Comparison of ENCODE assay signal across 12 mouse cellular contexts in genomic region chr17:49282498-49282897, GRCm38 (mm10).
DNase-seq lines count a peak whose midpoint lies in the region; ATAC-seq and TF ChIP-seq lines count a peak whose summit lies in the region.
"Had no signal": no experiment of that assay in that cellular context is flagged by ENCODE, and none has a peak within 500 bp of the region (broad histone marks: within the 10 kb centered on the region; RNA-seq: fewer than 3 reads in every experiment).

No protein-coding gene starts in this region.

- H3K9ac ChIP-seq in intestine, postnatal 0 days (ENCODE audit: low read depth, low read length), result no peak overlapping the region
- H3K9ac ChIP-seq in intestine, embryonic 15.5 days, result no peak overlapping the region
- H3K9ac ChIP-seq: embryonic facial prominence, embryonic 13.5 days; limb, embryonic 13.5 days had no signal

- no peaks in the 10 kb centered on the region for H3K27me3 ChIP-seq in intestine, postnatal 0 days (replicated peaks; ENCODE audit: control insufficient read depth, insufficient read depth, low read length)
- H3K27me3 ChIP-seq in intestine, embryonic 15.5 days (replicated peaks), result no peaks in the 10 kb centered on the region
- H3K27me3 ChIP-seq in thymus, adult 2 months (ENCODE audit: control insufficient read depth, insufficient read depth, low read length), result no peaks in the 10 kb centered on the region
- H3K27me3 ChIP-seq: embryonic facial prominence, embryonic 13.5 days; limb, embryonic 13.5 days had no signal

- H3K4me1 ChIP-seq in intestine, postnatal 0 days (replicated peaks; ENCODE audit: control insufficient read depth, insufficient read depth, low read length), result no peaks in the 10 kb centered on the region
- peaks cover 4% of the 10 kb centered on the region; the same call in 1 of the 2 replicates for H3K4me1 ChIP-seq in intestine, embryonic 15.5 days (replicated peaks)
- no peaks in the 10 kb centered on the region for H3K4me1 ChIP-seq in thymus, adult 2 months (replicated peaks; ENCODE audit: control insufficient read depth, insufficient read depth, low read length)
- H3K4me1 ChIP-seq: embryonic facial prominence, embryonic 13.5 days had no signal

- H3K4me2 ChIP-seq in intestine, postnatal 0 days (replicated peaks; ENCODE audit: low read depth), result no peak overlapping the region
- no peak overlapping the region for H3K4me2 ChIP-seq in intestine, embryonic 15.5 days (replicated peaks)
- H3K4me2 ChIP-seq: embryonic facial prominence, embryonic 13.5 days; limb, embryonic 13.5 days had no signal

- 80% methylated on average over 10 of the region's 10 CpGs for WGBS in intestine, postnatal 0 days
- 85% methylated on average over 10 of the region's 10 CpGs for WGBS in intestine, embryonic 15.5 days
- WGBS in thymus, adult 2 months, result 86% methylated on average over 10 of the region's 10 CpGs

- H3K27ac ChIP-seq in intestine, postnatal 0 days (ENCODE audit: low read depth, low read length), result no peak overlapping the region
- no peak overlapping the region for H3K27ac ChIP-seq in intestine, embryonic 15.5 days
- H3K27ac ChIP-seq in thymus, adult 2 months (ENCODE audit: control insufficient read depth, insufficient read depth, low read length), result no peak overlapping the region
- H3K27ac ChIP-seq: embryonic facial prominence, embryonic 13.5 days; limb, embryonic 13.5 days had no signal

- peak; percentile 9 for DNase-seq in thymus, adult 2 months
- no peak for DNase-seq in thymus, postnatal 25 days
- DNase-seq in R1 (ENCODE audit: low read depth, low spot score), result peak; percentile 73
- peak; percentile 53 for DNase-seq in testis, postnatal 14 days (ENCODE audit: low spot score)
- no peak for DNase-seq in layer of hippocampus, postnatal 36 days
- DNase-seq: cerebellum, adult 18-20 months; gastrocnemius, postnatal 10 days; heart, postnatal 36 days had no signal

- H3K4me3 ChIP-seq in intestine, postnatal 0 days (ENCODE audit: low read depth, low read length), result no peak overlapping the region
- no peak overlapping the region for H3K4me3 ChIP-seq in intestine, embryonic 15.5 days (replicated peaks)
- H3K4me3 ChIP-seq in thymus, adult 2 months (ENCODE audit: control insufficient read depth, insufficient read depth, low read length), result no peak overlapping the region
- H3K4me3 ChIP-seq: embryonic facial prominence, embryonic 13.5 days; limb, embryonic 13.5 days had no signal

- H3K36me3 ChIP-seq in intestine, postnatal 0 days (ENCODE audit: control insufficient read depth, insufficient read depth), result no peaks in the 10 kb centered on the region
- H3K36me3 ChIP-seq in intestine, embryonic 15.5 days, result no peaks in the 10 kb centered on the region
- no peaks in the 10 kb centered on the region for H3K36me3 ChIP-seq in thymus, adult 2 months (ENCODE audit: control insufficient read depth, insufficient read depth, low read length)
- H3K36me3 ChIP-seq: embryonic facial prominence, embryonic 13.5 days; limb, embryonic 13.5 days had no signal

- ATAC-seq in intestine, postnatal 0 days, result no peak
- no peak for ATAC-seq in intestine, embryonic 15.5 days

- peak; percentile 62 for TF ChIP-seq CTCF in intestine, postnatal 0 days (IDR thresholded peaks at IDR 0.05; ENCODE audit: low read depth)
- no peak; the same call in 1 of the 2 replicates for TF ChIP-seq CTCF in thymus, adult 2 months (IDR thresholded peaks at IDR 0.05; ENCODE audit: borderline replicate concordance, control insufficient read depth, extremely low read depth, insufficient read depth, low read length, poor library complexity)

- 0 out of 2 replicates have a peak, but pooled peaks cover 4% of the 10 kb centered on the region for H3K9me3 ChIP-seq in intestine, postnatal 0 days (ENCODE audit: control insufficient read depth)
- no peaks in the 10 kb centered on the region for H3K9me3 ChIP-seq in intestine, embryonic 15.5 days
- H3K9me3 ChIP-seq: embryonic facial prominence, embryonic 13.5 days had no signal

- TF ChIP-seq POLR2A in thymus, adult 2 months (IDR thresholded peaks at IDR 0.05; ENCODE audit: control insufficient read depth, extremely low read depth, insufficient read depth, low read length, poor library complexity), result no peak

Comparison
In these comparisons a context has a peak if more than half of its experiments do, and no peak if none do; other contexts are left out.
1. DNase-seq: peak in thymus, adult 2 months (single experiment), R1 (single experiment) and testis, postnatal 14 days (single experiment); none in thymus, postnatal 25 days (single experiment) and layer of hippocampus, postnatal 36 days (0 of 2).